Mouse (Mus musculus) CH12.LX (cell line): ENCODE measurements around the gene Gse1. TPM values are rescaled to one million over a fixed set of nuclear protein-coding genes. Genes with fewer than 3 reads are reported as not detected.

Source experiments
- DNase-seq: peaks from one replicate; pipeline ENCODE4 v3.0.0-alpha.2; 2013; ENCODE audit errors: extremely low read depth
- H3K27ac ChIP-seq: 2 replicates; pipeline ENCODE4 v1.5.1; 2012; ENCODE audit warnings: low read depth, mild to moderate bottlenecking, control low read depth, moderate library complexity; ENCODE audit not compliant: insufficient read depth
- H3K27me3 ChIP-seq: replicated peaks from 2 replicates; pipeline ENCODE3; 2012; ENCODE audit warnings: inconsistent platforms
- H3K36me3 ChIP-seq, 2 experiments: replicated peaks in 1 of 2; 2 replicates each; pipeline versions ENCODE3 to v1.6.1; 2012; ENCODE audit warnings: inconsistent platforms in 1 of 2, low read length in 1 of 2, mild to moderate bottlenecking in 1 of 2, mixed read lengths in 1 of 2, moderate library complexity in 1 of 2; ENCODE audit not compliant: control insufficient read depth in 1 of 2, insufficient read depth in 1 of 2
- H3K4me1 ChIP-seq, 2 experiments: 2 replicates each; pipeline ENCODE4 v1.6.1; 2012; ENCODE audit warnings: inconsistent platforms in 1 of 2, moderate library complexity in 1 of 2; ENCODE audit not compliant: insufficient read depth in 2 of 2, control insufficient read depth in 1 of 2
- H3K4me2 ChIP-seq: 2 replicates; pipeline ENCODE4 v1.6.1; 2012; ENCODE audit warnings: low read depth, mild to moderate bottlenecking, control low read depth; ENCODE audit not compliant: poor library complexity, insufficient read depth, severe bottlenecking
- H3K4me3 ChIP-seq, 3 experiments: fragments of 150-350 bp in 1 of 3; sonication (generic) in 1 of 3; replicated peaks in 1 of 3; 2 replicates each; pipeline versions ENCODE3 to v1.5.1; 2011 to 2012; ENCODE audit warnings: low read depth in 2 of 3, low read length in 2 of 3, mild to moderate bottlenecking in 2 of 3, moderate library complexity in 2 of 3, control low read depth in 1 of 3, improper control_type of control experiment in 1 of 3, inconsistent platforms in 1 of 3, mixed read lengths in 1 of 3; ENCODE audit not compliant: poor library complexity in 1 of 3
- H3K79me2 ChIP-seq: replicated peaks from 2 replicates; pipeline ENCODE4 v1.6.1; 2012; ENCODE audit warnings: mild to moderate bottlenecking, moderate library complexity; ENCODE audit not compliant: control insufficient read depth, poor library complexity, insufficient read depth, severe bottlenecking; ENCODE audit errors: extremely low read depth
- H3K9ac ChIP-seq: 2 replicates; pipeline ENCODE4 v1.6.1; 2012; ENCODE audit warnings: low read depth, mild to moderate bottlenecking, control low read depth, moderate library complexity; ENCODE audit not compliant: insufficient read depth
- H3K9me3 ChIP-seq: replicated peaks from 2 replicates; pipeline ENCODE3; 2012; ENCODE audit warnings: low read length, inconsistent platforms, mixed read lengths
- CHD2 ChIP-seq: IDR thresholded peaks from 2 replicates; pipeline ENCODE4 v1.6.1; 2011; ENCODE audit warnings: low read length, improper control_type of control experiment
- CTCF ChIP-seq, 2 experiments: IDR thresholded peaks in 1 of 2; conservative IDR thresholded peaks in 1 of 2; 2 replicates each; pipeline ENCODE4 v1.5.1; 2011 to 2012; ENCODE audit warnings: low read depth in 2 of 2, low read length in 2 of 2, improper control_type of control experiment in 1 of 2, inconsistent platforms in 1 of 2, mild to moderate bottlenecking in 1 of 2, moderate library complexity in 1 of 2
- E2F4 ChIP-seq: IDR thresholded peaks from 2 replicates; pipeline ENCODE4 v1.6.1; 2011; ENCODE audit warnings: low read depth, low read length, improper control_type of control experiment; ENCODE audit not compliant: insufficient replicate concordance
- ELF1 ChIP-seq: IDR thresholded peaks from 2 replicates; pipeline ENCODE4 v1.6.1; 2014; ENCODE audit warnings: low read depth, mild to moderate bottlenecking, inconsistent platforms, low read length, improper control_type of control experiment
- EP300 ChIP-seq: IDR thresholded peaks from 2 replicates; pipeline ENCODE4 v1.6.1; 2011; ENCODE audit warnings: low read length, improper control_type of control experiment
- ETS1 ChIP-seq: conservative IDR thresholded peaks from 2 replicates; pipeline ENCODE4 v1.6.1; 2012; ENCODE audit warnings: low read depth, mild to moderate bottlenecking, inconsistent platforms, low read length, improper control_type of control experiment, moderate library complexity
- GABPA ChIP-seq: IDR thresholded peaks from 2 replicates; pipeline ENCODE4 v1.6.1; 2012; ENCODE audit warnings: low read depth, low read length, improper control_type of control experiment, inconsistent platforms; ENCODE audit not compliant: insufficient replicate concordance
- JUN ChIP-seq: IDR thresholded peaks from 2 replicates; pipeline ENCODE4 v1.6.1; 2011; ENCODE audit warnings: low read depth, mild to moderate bottlenecking, low read length, improper control_type of control experiment, moderate library complexity; ENCODE audit not compliant: insufficient read depth
- JUND ChIP-seq: conservative IDR thresholded peaks from 2 replicates; pipeline ENCODE4 v1.6.1; 2011; ENCODE audit warnings: low read depth, low read length, improper control_type of control experiment
- MAFK ChIP-seq: IDR thresholded peaks from 2 replicates; pipeline ENCODE4 v1.6.1; 2011; ENCODE audit warnings: low read length, improper control_type of control experiment; ENCODE audit not compliant: insufficient replicate concordance
- MAX ChIP-seq: IDR thresholded peaks from 2 replicates; pipeline ENCODE4 v1.6.1; 2011; ENCODE audit warnings: low read length, improper control_type of control experiment
- MXI1 ChIP-seq: IDR thresholded peaks from 2 replicates; pipeline ENCODE4 v1.6.1; 2011; ENCODE audit warnings: mild to moderate bottlenecking, low read depth, low read length, improper control_type of control experiment
- NELFE ChIP-seq: IDR thresholded peaks from 2 replicates; pipeline ENCODE4 v1.6.1; 2011; ENCODE audit warnings: low read depth, low read length, improper control_type of control experiment
- PAX5 ChIP-seq: IDR thresholded peaks from 2 replicates; pipeline ENCODE4 v1.6.1; 2012; ENCODE audit warnings: low read length, inconsistent platforms, mixed read lengths
- POLR2AphosphoS2 ChIP-seq: IDR thresholded peaks from 2 replicates; pipeline ENCODE4 v1.6.1; 2011; ENCODE audit warnings: low read depth, low read length, improper control_type of control experiment
- RAD21 ChIP-seq: IDR thresholded peaks from 2 replicates; pipeline ENCODE4 v1.6.1; 2011; ENCODE audit warnings: low read depth, mild to moderate bottlenecking, low read length, improper control_type of control experiment, moderate library complexity
- SIN3A ChIP-seq: IDR thresholded peaks from 2 replicates; pipeline ENCODE4 v1.6.1; 2012; ENCODE audit warnings: low read length, improper control_type of control experiment, inconsistent platforms
- SMC3 ChIP-seq: IDR thresholded peaks from 2 replicates; pipeline ENCODE4 v1.6.1; 2011; ENCODE audit warnings: low read depth, low read length, improper control_type of control experiment
- USF1 ChIP-seq: IDR thresholded peaks from 2 replicates; pipeline ENCODE4 v1.6.1; 2014; ENCODE audit warnings: low read depth, mild to moderate bottlenecking, inconsistent platforms, low read length, improper control_type of control experiment
- ZNF384 ChIP-seq: IDR thresholded peaks from 2 replicates; pipeline ENCODE4 v1.6.1; 2012; ENCODE audit warnings: low read depth, low read length, improper control_type of control experiment, inconsistent platforms
- dilution Hi-C: fragments of 300-500 bp; cut with MboI; formaldehyde crosslinking; loops from 2 replicates; pipeline ENCODE4 v1.14.3; 2020; ENCODE audit warnings: low sequenced_read_pairs; ENCODE audit not compliant: extremely low pct_unique_long_range_greater_than_20kb, extremely low pct_ligation_motif_present
- in situ Hi-C: fragments of 300-500 bp; cut with MboI; formaldehyde crosslinking; loops from 3 replicates; pipeline ENCODE4 v1.14.3; 2019; ENCODE audit warnings: low sequenced_read_pairs, low pct_ligation_motif_present, low pct_unique_long_range_greater_than_20kb, mixed read lengths
- polyA plus RNA-seq: library from polyadenylated mRNA; unstranded; fragments of >175 nt; gene quantifications from 2 replicates; pipeline ENCODE4 v1.2.1, GENCODE M21; 2012; ENCODE audit warnings: low read depth; ENCODE audit not compliant: insufficient read length
- total RNA-seq, 2 experiments: library from RNA; depleted of rRNA; stranded (reverse); fragments of 300-350 nt in 1 of 2; fragments of >200 nt in 1 of 2; gene quantifications; 2 replicates each; pipeline ENCODE4 v1.2.3; 2012 to 2014

Gene Gse1
- total and polyA plus RNA-seq, 3 experiments = 1.3 to 9.8 (median 8.5) TPM

- in situ Hi-C loops (no loop called here), dilution Hi-C loops (no loop called here)
- Histone ChIP-seq H3K9me3 (peaks cover 9% of the 10 kb centered on the region), H3K4me3 (no peak overlapping the region), H3K27me3 (peaks cover 20% of the 10 kb centered on the region), H3K36me3 (no peaks in the 10 kb centered on the region), H3K79me2 (no peaks in the 10 kb centered on the region), H3K9ac (no peak overlapping the region), H3K27ac (no peak overlapping the region)
- DNase-seq = no peak
- TF ChIP-seq SIN3A (no peak), E2F4 (no peak), MXI1 (no peak), USF1 (no peak), JUND (no peak), NELFE (no peak), GABPA (no peak), ETS1 (no peak), PAX5 (no peak), MAFK (no peak), ZNF384 (no peak), EP300 (no peak), SMC3 (no peak), POLR2AphosphoS2 (no peak), MAX (no peak), CHD2 (no peak), RAD21 (no peak), JUN (no peak), CTCF (conservative IDR thresholded peaks at IDR 0.05 in 1 of 2, IDR thresholded peaks at IDR 0.05 in 1 of 2; ENCODE audit: low read depth in 2 of 2, low read length in 2 of 2) (no peak)
- TF ChIP-seq, all 38 proteins: peak for 0
- Histone ChIP-seq H3K4me2 (no peak overlapping the region), H3K4me1 (peaks cover 0 to 5% of the 10 kb centered on the region in 2 experiments; a peak in 1 of 4 replicates)
Measured at GRCm38 (mm10) chr8:120201351-120201750, 26.9 kb upstream of the Gse1 start.

GRCm38 (mm10) chr8:120202546-120202945, 25.7 kb upstream of the Gse1 start:
- Histone ChIP-seq H3K4me3 (no peak overlapping the region), H3K9me3 (peaks cover 9% of the 10 kb centered on the region), H3K27ac (no peak overlapping the region), H3K27me3 (peaks cover 20% of the 10 kb centered on the region), H3K9ac (no peak overlapping the region), H3K36me3 (no peaks in the 10 kb centered on the region), H3K79me2 (no peaks in the 10 kb centered on the region), H3K4me2 (no peak overlapping the region), H3K4me1 (peaks cover 0 to 5% of the 10 kb centered on the region in 2 experiments; a peak in 1 of 4 replicates)
- DNase-seq = no peak
- dilution Hi-C loops (no loop called here), in situ Hi-C loops (no loop called here)
- TF ChIP-seq PAX5 (no peak), CTCF (conservative IDR thresholded peaks at IDR 0.05 in 1 of 2, IDR thresholded peaks at IDR 0.05 in 1 of 2; ENCODE audit: low read depth in 2 of 2, low read length in 2 of 2) (no peak), ELF1 (no peak)
